Mouse (Mus musculus) liver, adult 2 months (tissue): ENCODE results near the gene B4galnt1. TPM values are rescaled to one million over a fixed set of nuclear protein-coding genes. Genes with fewer than 3 reads are reported as not detected.
"Not testable (repeated sequence)": the region's sequence is repeated elsewhere in the genome, so short reads cannot be mapped to it uniquely, and the experiment has no call there.

Experiments
- DNase-seq: peaks from one replicate; pipeline ENCODE4 v3.0.0-alpha.2; 2011; ENCODE audit warnings: low read depth, low spot score; ENCODE audit errors: extremely low read depth
- H3K27ac ChIP-seq: fragments of 200-500 bp; replicated peaks from 2 replicates; pipeline ENCODE4 v1.5.1; 2012; ENCODE audit warnings: low read depth, mild to moderate bottlenecking, control low read depth, inconsistent platforms, low read length; ENCODE audit not compliant: insufficient read depth
- H3K27me3 ChIP-seq: fragments of 200-500 bp; 2 replicates; pipeline ENCODE4 v1.6.1; 2012; ENCODE audit warnings: mild to moderate bottlenecking, moderate library complexity, low read length, inconsistent platforms; ENCODE audit not compliant: control insufficient read depth, insufficient read depth
- H3K36me3 ChIP-seq: fragments of 200-500 bp; 2 replicates; pipeline ENCODE4 v1.6.1; 2012; ENCODE audit warnings: low read length, inconsistent platforms; ENCODE audit not compliant: control insufficient read depth, insufficient read depth
- H3K4me1 ChIP-seq: fragments of 200-500 bp; 2 replicates; pipeline ENCODE4 v1.6.1; 2011; ENCODE audit warnings: low read length; ENCODE audit not compliant: control insufficient read depth, insufficient read depth
- H3K4me3 ChIP-seq: fragments of 200-500 bp; 2 replicates; pipeline ENCODE4 v1.5.1; 2011; ENCODE audit warnings: low read depth, mild to moderate bottlenecking, control low read depth, low read length, moderate library complexity; ENCODE audit not compliant: insufficient read depth
- H3K79me2 ChIP-seq: fragments of 200-500 bp; 2 replicates; pipeline ENCODE4 v1.6.1; 2012; ENCODE audit warnings: inconsistent platforms, mild to moderate bottlenecking, low read length, moderate library complexity; ENCODE audit not compliant: control insufficient read depth, insufficient read depth
- H3K9ac ChIP-seq: fragments of 200-500 bp; 2 replicates; pipeline ENCODE4 v1.6.1; 2012; ENCODE audit warnings: low read depth, mild to moderate bottlenecking, control low read depth, inconsistent platforms, low read length
- CTCF ChIP-seq: fragments of 200-500 bp; IDR thresholded peaks from 2 replicates; pipeline ENCODE4 v1.5.1; 2011; ENCODE audit warnings: low read depth, low read length, control low read depth
- POLR2A ChIP-seq: fragments of 200-500 bp; IDR thresholded peaks from 2 replicates; pipeline ENCODE4 v1.6.1; 2011; ENCODE audit warnings: low read length, control low read depth; ENCODE audit not compliant: insufficient read depth; ENCODE audit errors: extremely low read depth
- WGBS: fragments of 180-500 bp; shearing (Covaris S2); methylation state at CpG from one replicate; pipeline ENCODE4 v1.1.7; 2018; 5-methylcytosine and 5-hydroxymethylcytosine counted together
- polyA plus RNA-seq: library from polyadenylated mRNA; depleted of rRNA; stranded (reverse); fragments of >200 nt; gene quantifications from 2 replicates; pipeline ENCODE4 v1.2.3, GENCODE M21; 2012
- total RNA-seq: library from RNA; depleted of rRNA; stranded (reverse); fragments of >200 nt; gene quantifications from 2 replicates; pipeline ENCODE4 v1.2.3, GENCODE M21; 2014

Gene B4galnt1
- total and polyA plus RNA-seq, 2 experiments = 21.9 to 85.0 TPM

DNA sequence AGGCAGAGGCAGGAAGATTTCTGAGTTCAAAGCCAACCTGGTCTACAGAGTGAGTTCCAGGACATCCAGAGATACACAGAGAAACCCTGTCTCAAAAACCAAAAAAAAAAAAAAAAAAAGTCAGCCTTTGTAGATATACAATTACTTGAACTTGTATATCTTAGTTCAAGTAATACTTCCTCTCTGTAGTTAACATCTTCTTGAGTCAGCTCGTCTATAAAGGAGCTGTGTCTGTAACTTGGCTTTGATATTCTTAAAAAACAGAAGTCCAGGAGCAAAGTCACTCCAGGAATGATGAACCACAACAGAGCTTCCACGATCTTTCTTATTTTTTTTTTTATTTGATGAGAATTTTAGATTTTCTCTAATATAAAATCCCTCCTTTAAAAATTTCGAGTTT lies 4.3 kb upstream of the B4galnt1 start:
- H3K27ac ChIP-seq = no peak overlapping the region
- H3K36me3 ChIP-seq = no peaks in the 10 kb centered on the region
- H3K9ac ChIP-seq = no peak overlapping the region
- TF ChIP-seq CTCF (no peak), POLR2A (no peak)
- H3K4me3 ChIP-seq = no peak overlapping the region
- no peaks in the 10 kb centered on the region for H3K27me3 ChIP-seq
- no peak for DNase-seq
- 71% methylated on average over 3 of the region's 3 CpGs for WGBS
- peaks cover 8% of the 10 kb centered on the region for H3K4me1 ChIP-seq
- peaks cover 7% of the 10 kb centered on the region; the same call in 1 of the 2 replicates for H3K79me2 ChIP-seq

DNA sequence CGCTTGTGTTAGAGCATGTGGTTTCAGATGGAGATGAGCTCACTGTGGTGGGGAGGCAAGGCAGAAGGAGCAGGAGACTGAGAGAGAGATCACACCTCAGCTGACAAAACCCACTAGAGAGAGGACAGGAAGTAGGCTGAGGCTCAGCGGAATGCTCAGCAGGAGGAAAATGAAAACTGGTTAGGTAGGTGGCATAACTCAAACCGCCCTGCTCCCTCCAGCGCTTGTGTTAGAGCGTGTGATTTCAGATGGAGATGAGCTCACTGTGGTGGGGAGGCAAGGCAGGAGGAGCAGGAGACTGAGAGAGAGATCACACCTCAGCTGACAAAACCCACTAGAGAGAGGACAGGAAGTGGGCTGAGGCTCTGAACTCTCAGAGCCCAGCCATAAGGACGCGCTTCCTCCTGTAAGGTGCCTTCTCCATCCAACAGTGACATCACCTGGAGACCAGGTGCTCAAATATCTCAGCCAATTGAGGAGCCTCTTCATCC lies 2.2 kb upstream of the B4galnt1 start:
- not testable (repeated sequence) for H3K27me3 ChIP-seq, H3K9ac ChIP-seq, H3K27ac ChIP-seq, H3K4me3 ChIP-seq, H3K36me3 ChIP-seq, DNase-seq
- Histone ChIP-seq H3K79me2 (peaks cover 10% of the 10 kb centered on the region; the same call in 1 of the 2 replicates), H3K4me1 (peaks cover 18% of the 10 kb centered on the region)
- 85% methylated on average over 7 of the region's 7 CpGs for WGBS

DNA sequence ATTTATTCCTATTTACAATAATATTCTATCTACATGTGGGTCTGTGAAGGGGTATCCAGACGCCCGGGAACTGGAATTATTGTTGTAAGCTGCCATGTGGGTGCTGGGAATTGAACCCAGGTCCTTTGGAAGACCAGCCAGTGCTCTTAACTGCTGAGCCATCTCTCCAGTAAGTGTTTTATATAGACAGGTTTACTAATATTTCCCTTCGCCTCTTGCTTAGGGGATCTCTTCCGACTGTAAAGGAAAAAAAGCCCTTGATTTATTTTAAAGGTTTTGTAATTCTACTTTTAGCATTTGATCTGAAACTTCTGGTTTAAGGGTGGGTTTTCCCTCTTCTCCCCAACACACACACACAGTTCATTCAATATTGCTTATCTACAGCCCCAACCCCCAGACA lies 835 bp upstream of the B4galnt1 start:
- Histone ChIP-seq H3K9ac (no peak overlapping the region), H3K36me3 (0 out of 2 replicates have a peak, but pooled peaks cover 2% of the 10 kb centered on the region), H3K27me3 (no peaks in the 10 kb centered on the region), H3K79me2 (peaks cover 10% of the 10 kb centered on the region; the same call in 1 of the 2 replicates), H3K4me3 (no peak overlapping the region), H3K27ac (peak overlapping the region; percentile 98), H3K4me1 (peaks cover 19% of the 10 kb centered on the region)
- DNase-seq = no peak
- 92% methylated on average over 4 of the region's 4 CpGs for WGBS
- no peak for TF ChIP-seq POLR2A
- no peak for TF ChIP-seq CTCF

DNA sequence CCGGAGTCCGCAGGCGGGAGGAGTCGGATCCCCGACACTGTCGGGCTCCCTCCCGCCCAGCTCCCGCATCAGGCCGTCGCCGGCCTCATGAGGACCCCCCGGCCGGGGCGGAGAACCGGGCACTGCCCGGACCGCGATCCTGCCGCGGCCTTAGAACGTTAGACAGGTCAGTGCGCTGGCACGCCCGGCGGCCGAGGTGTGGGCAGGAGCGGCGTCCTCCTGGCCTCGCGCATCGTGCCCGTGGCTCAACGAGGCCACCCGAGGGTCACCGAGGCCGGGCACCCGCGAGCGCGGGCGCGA lies 279 bp downstream of the B4galnt1 start:
- Histone ChIP-seq H3K9ac (peak overlapping the region; percentile 95), H3K27me3 (no peaks in the 10 kb centered on the region), H3K4me1 (peaks cover 17% of the 10 kb centered on the region), H3K79me2 (peaks cover 10% of the 10 kb centered on the region; the same call in 1 of the 2 replicates), H3K36me3 (0 out of 2 replicates have a peak, but pooled peaks cover 2% of the 10 kb centered on the region), H3K4me3 (peak overlapping the region; percentile 84), H3K27ac (peak overlapping the region; percentile 98)
- under 1% methylated on average over 42 of the region's 42 CpGs for WGBS
- DNase-seq = peak; percentile 37
- no peak for TF ChIP-seq CTCF
- TF ChIP-seq POLR2A = no peak

DNA sequence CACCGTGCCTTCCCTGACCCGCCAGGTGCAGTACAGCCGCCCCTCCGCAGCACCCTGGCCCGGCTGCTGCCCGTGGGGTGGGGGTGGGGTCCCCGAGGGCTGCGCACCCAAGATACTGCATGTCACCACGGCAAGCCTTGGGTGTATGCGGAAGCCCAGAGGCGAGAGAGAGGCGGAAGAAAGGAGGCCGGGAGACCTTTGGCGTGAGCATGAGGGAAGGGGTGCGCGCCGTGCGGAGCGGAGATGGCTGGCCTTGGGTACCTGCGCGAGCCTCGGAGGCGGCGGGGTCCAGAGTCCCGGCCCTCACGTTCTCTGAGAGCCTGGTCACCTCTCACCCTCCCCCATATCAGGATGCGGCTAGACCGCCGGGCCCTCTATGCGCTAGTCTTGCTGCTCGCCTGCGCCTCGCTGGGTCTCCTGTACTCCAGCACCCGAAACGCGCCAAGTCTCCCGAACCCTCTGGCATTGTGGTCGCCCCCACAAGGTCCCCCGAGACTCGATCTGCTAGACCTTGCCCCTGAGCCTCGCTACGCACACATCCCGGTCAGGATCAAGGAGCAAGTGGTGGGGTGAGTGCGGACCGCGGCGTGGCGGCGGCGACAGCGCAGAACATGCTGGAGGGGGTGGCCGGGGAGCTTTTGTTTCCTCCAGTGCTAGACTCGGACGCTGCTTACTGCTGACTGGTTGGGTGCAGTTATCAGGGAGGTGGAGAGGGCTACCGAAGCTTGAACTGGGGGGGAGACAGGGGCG lies 804 bp downstream of the B4galnt1 start:
- Histone ChIP-seq H3K27ac (peak overlapping the region; percentile 98), H3K79me2 (peaks cover 10% of the 10 kb centered on the region; the same call in 1 of the 2 replicates), H3K4me1 (peaks cover 17% of the 10 kb centered on the region), H3K36me3 (0 out of 2 replicates have a peak, but pooled peaks cover 2% of the 10 kb centered on the region), H3K9ac (peak overlapping the region; percentile 95), H3K27me3 (no peaks in the 10 kb centered on the region), H3K4me3 (peak overlapping the region; percentile 84)
- DNase-seq = peak; percentile 51
- TF ChIP-seq POLR2A (0 out of 2 replicates have a peak, but pooled peaks have one; percentile 17), CTCF (no peak)
- WGBS = 1% methylated on average over 55 of the region's 56 CpGs

DNA sequence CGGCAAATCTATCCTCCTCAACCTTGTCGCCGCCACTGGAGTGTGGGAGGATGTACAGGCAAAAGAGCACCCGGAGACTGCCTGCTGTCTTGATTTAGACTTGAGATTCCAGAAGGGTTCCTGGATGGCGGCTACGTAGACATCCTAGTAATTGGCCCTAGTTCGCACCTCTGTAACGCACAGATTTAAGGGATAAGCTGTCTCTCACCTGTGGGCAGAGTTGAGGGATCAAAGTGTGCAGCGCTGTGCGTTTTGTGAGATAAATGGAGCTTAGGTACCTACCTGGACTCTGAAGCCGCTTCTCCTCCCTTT lies 1.3 kb downstream of the B4galnt1 start:
- peaks cover 17% of the 10 kb centered on the region for H3K4me1 ChIP-seq
- no peaks in the 10 kb centered on the region for H3K27me3 ChIP-seq
- H3K27ac ChIP-seq = peak overlapping the region; percentile 98

More for the DNA sequence above, 1.3 kb downstream of the B4galnt1 start:
- H3K9ac ChIP-seq = peak overlapping the region; percentile 95
- H3K36me3 ChIP-seq = peaks cover 3% of the 10 kb centered on the region; the same call in 1 of the 2 replicates
- 3% methylated on average over 11 of the region's 11 CpGs for WGBS
- H3K4me3 ChIP-seq = peak overlapping the region; percentile 84
- H3K79me2 ChIP-seq = peaks cover 10% of the 10 kb centered on the region; the same call in 1 of the 2 replicates
- peak; percentile 61 for DNase-seq
- no peak for TF ChIP-seq POLR2A
- TF ChIP-seq CTCF = no peak
